Mouse (Mus musculus) megakaryocyte progenitor cell, adult 5-6 weeks (primary cell): Measurements from ENCODE around the gene Tlcd1. TPM values are rescaled to one million over a fixed set of nuclear protein-coding genes. Genes with fewer than 3 reads are reported as not detected.
A peak's percentile ranks its signal among the peaks of the same experiment; 100 is the strongest.

Experiments
- ATAC-seq: replicated peaks from 2 replicates; pipeline ENCODE4 v1.8.0; 2016; ENCODE audit warnings: mild to moderate bottlenecking, moderate TSS enrichment, inconsistent platforms; ENCODE audit not compliant: poor library complexity
- total RNA-seq, 2 experiments: library from RNA; stranded (forward) in 1 of 2; stranded (reverse) in 1 of 2; fragments of 157-497, 149-512 nt in 1 of 2; fragments of 200-1000 nt in 1 of 2; gene quantifications; 2 replicates each; pipeline versions ENCODE4 v1.2.3 to v1.2.4; 2015 to 2017

The Tlcd1 gene
- total RNA-seq, 2 experiments from 2014 or later, result 3.5 to 6.3 TPM

DNA sequence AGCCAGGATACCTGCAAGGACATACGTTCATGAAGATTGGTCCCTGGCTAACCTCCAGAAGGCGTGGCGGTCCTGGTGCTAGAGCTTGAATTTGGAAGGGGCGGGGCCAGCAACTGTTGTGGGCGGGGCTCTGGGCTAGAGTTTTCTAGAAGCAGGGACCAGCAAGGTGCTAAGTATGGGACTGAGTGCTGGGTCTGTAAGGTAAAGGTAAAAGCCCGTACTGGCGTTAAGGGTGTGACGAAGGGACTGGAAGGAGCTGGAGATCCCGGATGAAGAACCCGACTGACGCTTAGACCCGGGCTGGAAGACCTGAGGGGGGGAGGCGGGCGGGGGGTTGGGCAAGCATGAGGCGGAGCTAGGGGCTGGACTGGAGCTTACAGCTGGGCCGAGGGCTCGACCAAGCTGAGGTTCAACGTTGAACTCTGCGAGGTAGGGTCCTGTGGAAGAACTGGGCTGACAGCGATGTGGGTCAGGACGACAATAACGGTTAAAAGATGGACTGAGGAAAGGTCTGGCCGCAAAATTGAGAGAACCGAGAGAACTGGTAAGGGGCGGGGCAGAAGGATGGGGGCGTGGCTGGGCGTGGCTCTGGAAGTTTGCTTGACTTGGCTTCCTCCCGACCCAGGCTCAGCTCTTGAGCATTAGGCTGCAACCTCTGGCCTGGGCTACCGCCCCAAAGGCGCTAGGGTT, 18.0 kb downstream of the Tlcd1 start:
- peak; percentile 96 for ATAC-seq

GRCm38 (mm10) chr11:78195101-78195863, 18.8 kb downstream of the Tlcd1 start:
- ATAC-seq, result no peak

GRCm38 (mm10) chr11:78202372-78202771, 25.9 kb downstream of the Tlcd1 start:
- ATAC-seq, result no peak

DNA sequence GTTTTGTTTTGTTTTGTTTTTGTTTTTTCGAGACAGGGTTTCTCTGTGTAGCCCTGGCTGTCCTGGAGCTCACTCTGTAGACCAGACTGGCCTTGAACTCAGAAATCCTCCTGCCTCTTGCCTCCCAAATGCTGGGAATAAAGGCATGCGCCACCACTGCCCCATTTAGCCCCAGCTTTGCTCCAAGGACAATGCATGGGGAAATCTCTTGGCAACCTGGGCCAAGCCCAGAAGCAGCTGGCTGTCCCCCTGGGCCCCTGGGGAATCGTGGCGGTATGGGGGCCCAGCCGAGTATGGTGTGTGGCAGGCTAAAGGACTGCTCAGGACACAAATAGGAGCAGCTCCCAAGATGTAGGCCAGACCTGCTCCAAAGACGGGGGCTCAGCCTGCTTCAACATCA, 27.8 kb downstream of the Tlcd1 start:
- ATAC-seq, result no peak

GRCm38 (mm10) chr11:78205361-78206206, 29.1 kb downstream of the Tlcd1 start:
- ATAC-seq, result no peak

DNA sequence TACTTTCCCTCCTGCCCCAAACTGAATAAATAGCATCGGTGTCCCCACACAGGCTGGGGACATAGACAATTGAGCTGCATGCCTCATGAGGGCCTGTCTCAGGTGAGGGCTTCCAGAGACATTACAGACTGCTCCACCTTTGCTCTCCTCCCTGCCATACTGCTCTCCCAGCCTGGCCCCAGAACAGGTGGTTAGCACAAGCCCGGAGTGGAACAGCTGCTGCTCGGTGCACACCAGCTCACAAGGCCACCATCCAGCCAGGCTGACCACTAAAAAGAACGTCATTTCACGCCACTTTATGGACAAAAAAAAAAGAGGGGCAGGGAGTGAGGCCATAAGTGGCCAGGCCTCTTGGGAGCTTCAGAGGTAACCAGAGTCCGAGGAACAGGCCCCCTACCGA, 30.7 kb downstream of the Tlcd1 start:
- ATAC-seq, result no peak

GRCm38 (mm10) chr11:78209886-78210285, 33.4 kb downstream of the Tlcd1 start:
- ATAC-seq, result no peak

- ATAC-seq, result no peak
Observed at GRCm38 (mm10) chr11:78210615-78211014, 34.1 kb downstream of the Tlcd1 start.

GRCm38 (mm10) chr11:78211513-78211912, 35.0 kb downstream of the Tlcd1 start:
- no peak for ATAC-seq

GRCm38 (mm10) chr11:78213086-78213817, 36.7 kb downstream of the Tlcd1 start:
- ATAC-seq, result peak; percentile 86

DNA sequence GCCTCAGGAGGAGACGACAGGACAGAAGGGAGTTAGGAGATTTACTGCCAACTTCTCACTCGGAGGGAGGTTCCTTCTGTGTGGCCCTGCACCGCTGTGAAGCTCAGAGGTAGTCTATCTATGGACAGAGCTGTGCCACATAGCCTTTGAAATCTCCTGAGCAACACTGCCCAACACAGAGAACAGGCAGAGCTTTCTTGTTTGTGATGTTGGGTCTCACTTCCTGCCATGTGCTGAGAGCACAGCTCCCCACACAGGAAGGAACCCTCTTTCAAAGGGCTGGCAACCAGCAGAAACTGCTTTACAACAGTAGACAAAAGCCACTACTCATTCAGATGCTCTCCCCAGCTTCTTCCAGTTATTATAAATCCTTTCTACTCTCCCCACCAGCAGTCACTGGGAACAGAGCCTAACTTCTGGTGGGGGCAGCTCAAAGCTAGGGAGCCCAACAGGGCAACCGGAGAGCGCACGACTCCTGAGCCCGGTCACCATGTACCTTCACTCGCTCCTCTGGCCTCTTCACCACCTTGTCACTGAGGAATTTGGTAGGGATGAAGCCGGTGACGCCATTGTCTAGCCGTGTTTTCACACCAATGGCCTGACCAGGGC, 39.3 kb downstream of the Tlcd1 start:
- ATAC-seq, result no peak

GRCm38 (mm10) chr11:78223586-78223985, 47.1 kb downstream of the Tlcd1 start:
- no peak for ATAC-seq

Other genes starting within 250 kb of the Tlcd1 start
- gene Sez6, start 245.9 kb upstream of the Tlcd1 start, total RNA-seq (2015), result not detected in 2 replicates
- not detected in 2 replicates for gene Sez6, start 245.9 kb upstream of the Tlcd1 start, total RNA-seq (2017)
- gene Phf12, start 194.0 kb upstream of the Tlcd1 start, total RNA-seq (2015), result 61.8 and 64.3 TPM in 2 replicates
- 25.9 and 28.8 TPM in 2 replicates for gene Phf12, start 194.0 kb upstream of the Tlcd1 start, total RNA-seq (2017)
- gene Dhrs13, start 144.4 kb upstream of the Tlcd1 start, total RNA-seq (2015), result 6.7 and 7.2 TPM in 2 replicates
- 5.6 and 9.7 TPM in 2 replicates for gene Dhrs13, start 144.4 kb upstream of the Tlcd1 start, total RNA-seq (2017)
- gene Flot2, start 138.8 kb upstream of the Tlcd1 start, total RNA-seq (2015), result 48.8 and 50.2 TPM in 2 replicates
- gene Flot2, start 138.8 kb upstream of the Tlcd1 start, total RNA-seq (2017), result 71.5 and 75.5 TPM in 2 replicates
- 22.3 and 23.8 TPM in 2 replicates for gene Eral1, start 96.3 kb upstream of the Tlcd1 start, total RNA-seq (2015)
- 25.0 and 26.2 TPM in 2 replicates for gene Eral1, start 96.3 kb upstream of the Tlcd1 start, total RNA-seq (2017)
- 20.3 and 20.6 TPM in 2 replicates for gene Fam222b, start 82.1 kb upstream of the Tlcd1 start, total RNA-seq (2015)
- gene Fam222b, start 82.1 kb upstream of the Tlcd1 start, total RNA-seq (2017), result 5.7 and 6.0 TPM in 2 replicates
- 4.7 TPM in 2 replicates for gene Traf4, start 11.1 kb upstream of the Tlcd1 start, total RNA-seq (2015)
- 2.5 and 3.2 TPM in 2 replicates for gene Traf4, start 11.1 kb upstream of the Tlcd1 start, total RNA-seq (2017)
- 4.4 and 7.8 TPM in 2 replicates for gene Nek8, start within 50 bp of the Tlcd1 start, total RNA-seq (2015)
- 3.4 and 6.0 TPM in 2 replicates for gene Nek8, start within 50 bp of the Tlcd1 start, total RNA-seq (2017)
- gene Rpl23a, start 6.9 kb downstream of the Tlcd1 start, total RNA-seq (2015), result 3,991 and 4,341 TPM in 2 replicates
- 2,958 and 3,443 TPM in 2 replicates for gene Rpl23a, start 6.9 kb downstream of the Tlcd1 start, total RNA-seq (2017)
- gene Rab34, start 11.7 kb downstream of the Tlcd1 start, total RNA-seq (2015), result 1.3 and 1.5 TPM in 2 replicates
- 1.3 and 2.4 TPM in 2 replicates for gene Rab34, start 11.7 kb downstream of the Tlcd1 start, total RNA-seq (2017)
- 0.10 and 0.15 TPM in 2 replicates for gene Proca1, start 16.7 kb downstream of the Tlcd1 start, total RNA-seq (2015)
- gene Proca1, start 16.7 kb downstream of the Tlcd1 start, total RNA-seq (2017), result not detected in 2 replicates
- 71.8 and 79.5 TPM in 2 replicates for gene Sdf2, start 69.0 kb downstream of the Tlcd1 start, total RNA-seq (2015)
- gene Sdf2, start 69.0 kb downstream of the Tlcd1 start, total RNA-seq (2017), result 36.0 and 38.3 TPM in 2 replicates
- gene Supt6, start 69.3 kb downstream of the Tlcd1 start, total RNA-seq (2015), result 34.5 and 36.7 TPM in 2 replicates
- 35.9 and 39.9 TPM in 2 replicates for gene Supt6, start 69.3 kb downstream of the Tlcd1 start, total RNA-seq (2017)
- 49.4 and 56.6 TPM in 2 replicates for gene 2610507B11Rik, start 85.0 kb downstream of the Tlcd1 start, total RNA-seq (2015)
- 71.2 and 71.5 TPM in 2 replicates for gene 2610507B11Rik, start 85.0 kb downstream of the Tlcd1 start, total RNA-seq (2017)
- 0.22 and 0.30 TPM in 2 replicates for gene BC030499, start 114.1 kb downstream of the Tlcd1 start, total RNA-seq (2015)
- gene BC030499, start 114.1 kb downstream of the Tlcd1 start, total RNA-seq (2017), result 0.14 and 2.0 TPM in 2 replicates
- gene Spag5, start 124.8 kb downstream of the Tlcd1 start, total RNA-seq (2015), result 27.0 and 30.0 TPM in 2 replicates
- gene Spag5, start 124.8 kb downstream of the Tlcd1 start, total RNA-seq (2017), result 52.6 and 54.0 TPM in 2 replicates
- 0.15 and 1.0 TPM in 2 replicates for gene Aldoc, start 146.3 kb downstream of the Tlcd1 start, total RNA-seq (2015)
- gene Aldoc, start 146.3 kb downstream of the Tlcd1 start, total RNA-seq (2017), result 0.17 and 0.54 TPM in 2 replicates
- gene Pigs, start 151.7 kb downstream of the Tlcd1 start, total RNA-seq (2015), result 25.6 and 28.6 TPM in 2 replicates
- 13.3 and 15.6 TPM in 2 replicates for gene Pigs, start 151.7 kb downstream of the Tlcd1 start, total RNA-seq (2017)
- 27.2 and 34.4 TPM in 2 replicates for gene Unc119, start 166.8 kb downstream of the Tlcd1 start, total RNA-seq (2015)
- 25.7 and 29.2 TPM in 2 replicates for gene Unc119, start 166.8 kb downstream of the Tlcd1 start, total RNA-seq (2017)
- gene Foxn1, start 209.8 kb downstream of the Tlcd1 start, total RNA-seq (2015), result not detected in 2 replicates
- gene Foxn1, start 209.8 kb downstream of the Tlcd1 start, total RNA-seq (2017), result not detected in 2 replicates
- gene Slc13a2, start 245.5 kb downstream of the Tlcd1 start, total RNA-seq (2015), result 0.10 and 1.0 TPM in 2 replicates
- 0.04 and 0.44 TPM in 2 replicates for gene Slc13a2, start 245.5 kb downstream of the Tlcd1 start, total RNA-seq (2017)